ENCODE assay signal across 10 mouse cellular contexts in the genomic region with DNA sequence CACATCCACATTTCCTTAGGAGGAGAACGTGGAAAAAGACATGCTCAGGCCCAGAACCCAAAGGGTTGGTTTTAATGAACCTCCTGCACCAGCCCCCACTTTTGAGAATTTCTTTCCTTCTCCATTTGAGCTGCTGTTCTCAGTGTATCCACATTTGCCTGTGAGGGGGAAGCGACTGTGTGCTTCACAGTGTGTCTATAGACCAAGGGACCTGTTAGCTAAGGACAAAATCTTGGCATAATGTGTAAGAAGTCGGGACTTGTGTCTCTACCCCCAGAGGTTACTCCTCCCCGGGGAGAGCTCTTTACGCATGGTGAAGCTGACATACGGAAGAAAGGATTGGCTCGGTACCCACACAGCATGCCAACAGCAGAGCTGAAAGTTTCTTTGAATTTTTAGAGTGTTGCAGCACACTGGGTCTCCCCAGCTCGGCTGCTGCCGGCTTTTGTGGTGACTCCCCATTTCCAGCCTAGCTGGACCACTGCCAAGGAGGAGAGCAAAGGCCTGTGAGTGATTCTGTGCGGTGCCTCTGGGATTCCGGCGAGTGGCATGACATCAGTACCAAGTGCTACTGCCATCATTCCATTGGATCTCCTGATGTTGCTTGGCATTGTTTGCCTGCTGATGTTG. TPM values are rescaled to one million over a fixed set of nuclear protein-coding genes. Genes with fewer than 3 reads are reported as not detected.
DNase-seq lines count a peak whose midpoint lies in the region; ATAC-seq lines count a peak whose summit lies in the region.
"Had no signal": no experiment of that assay in that cellular context is flagged by ENCODE, and none has a peak within 500 bp of the region (broad histone marks: within the 10 kb centered on the region; RNA-seq: fewer than 3 reads in every experiment).

No protein-coding gene starts in this region.

- peak; percentile 77 for DNase-seq in cerebellum, adult 11 months
- peak; percentile 21 for DNase-seq in layer of hippocampus, adult 9-10 months (ENCODE audit: low spot score)
- peak; percentile 48 to 53 for DNase-seq in right cerebral cortex, adult 2 months (ENCODE audit: low spot score in 2 of 2)
- DNase-seq in lung, postnatal 25 days (ENCODE audit: low spot score) = no peak
- no peak for DNase-seq in ovary, postnatal 10 days (ENCODE audit: low spot score)

- no peak for ATAC-seq in cerebellum, adult (ENCODE audit: insufficient number of reproducible peaks, low FRiP score, low TSS enrichment)
- 0 out of 2 replicates have a peak, but pooled peaks have one; percentile 39 for ATAC-seq in erythroid progenitor cell, adult 5-6 weeks (replicated peaks; ENCODE audit: low FRiP score, poor library complexity, severe bottlenecking)
- ATAC-seq in intestine, embryonic 15.5 days = no peak

- H3K9ac ChIP-seq in intestine, embryonic 15.5 days = no peak overlapping the region

- 83% methylated on average over 12 of the region's 12 CpGs for WGBS in intestine, embryonic 15.5 days

- H3K36me3 ChIP-seq in intestine, embryonic 15.5 days = no peaks in the 10 kb centered on the region

- no peak overlapping the region for H3K4me2 ChIP-seq in intestine, embryonic 15.5 days (replicated peaks)

- H3K27me3 ChIP-seq in intestine, embryonic 15.5 days (replicated peaks) = peaks cover 9% of the 10 kb centered on the region

- no peak overlapping the region for H3K4me3 ChIP-seq in intestine, embryonic 15.5 days (replicated peaks)

- no peaks in the 10 kb centered on the region for H3K9me3 ChIP-seq in intestine, embryonic 15.5 days

- H3K27ac ChIP-seq in intestine, embryonic 15.5 days = no peak overlapping the region

- H3K4me1 ChIP-seq in intestine, embryonic 15.5 days (replicated peaks) = no peaks in the 10 kb centered on the region

RNA-seq across cellular contexts. Expression of gene Golga7b, which starts 9.4 kb away (rescaled TPM):
- not detected in 2 replicates for total RNA-seq in erythroid progenitor cell, adult 5-6 weeks (2015; ENCODE audit: low replicate concordance)
- not detected in 2 replicates for total RNA-seq in erythroid progenitor cell, adult 5-6 weeks (2017; ENCODE audit: low replicate concordance)
- polyA plus RNA-seq in intestine, embryonic 15.5 days (2015; fragmentation: Nextera tagmentation; extraction: Ambion mirVana) = 1.1 and 1.5 TPM in 2 replicates
- total RNA-seq: common myeloid progenitor, adult 5-6 weeks had no signal
- polyA plus RNA-seq: limb, embryonic 11.5 days had no signal

RNA-seq across cellular contexts. Expression of gene Sfrp5, which starts 54.7 kb away (rescaled TPM):
- not detected in 2 replicates for total RNA-seq in erythroid progenitor cell, adult 5-6 weeks (2015; ENCODE audit: low replicate concordance)
- not detected in 2 replicates for total RNA-seq in erythroid progenitor cell, adult 5-6 weeks (2017; ENCODE audit: low replicate concordance)
- 9.2 and 14.0 TPM in 2 replicates for polyA plus RNA-seq in intestine, embryonic 15.5 days (2015; fragmentation: Nextera tagmentation; extraction: Ambion mirVana)
- total RNA-seq: common myeloid progenitor, adult 5-6 weeks had no signal

Comparison
In these comparisons a context has a peak if more than half of its experiments do, and no peak if none do; other contexts are left out.
1. DNase-seq: peak in cerebellum, adult 11 months (single experiment), layer of hippocampus, adult 9-10 months (single experiment) and right cerebral cortex, adult 2 months (2 of 2); none in lung, postnatal 25 days (single experiment) and ovary, postnatal 10 days (single experiment).